Comparison of ENCODE assay signal across 12 mouse cellular contexts in the genomic region with DNA sequence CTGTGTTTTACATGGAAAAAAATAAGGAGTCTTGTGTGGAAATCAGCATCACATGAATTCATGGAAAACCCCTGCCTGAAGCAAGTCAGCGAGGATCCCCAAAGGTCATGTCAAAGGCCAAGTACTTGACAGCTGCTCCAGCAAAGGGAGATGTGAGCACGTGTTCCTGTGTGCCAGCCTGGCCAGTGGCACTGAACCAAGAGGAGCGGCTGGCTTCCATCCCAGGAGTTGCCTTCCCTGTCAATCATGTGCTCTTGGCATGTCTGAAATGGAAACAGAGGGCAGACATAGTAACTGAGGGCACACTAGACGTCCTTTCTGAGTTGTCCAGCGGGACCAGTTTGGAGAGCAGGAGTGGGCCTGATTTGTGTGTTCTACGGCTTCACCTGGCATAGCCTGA. TPM values are rescaled to one million over a fixed set of nuclear protein-coding genes. Genes with fewer than 3 reads are reported as not detected.
DNase-seq lines count a peak whose midpoint lies in the region.
"Had no signal": no experiment of that assay in that cellular context is flagged by ENCODE, and none has a peak within 500 bp of the region (broad histone marks: within the 10 kb centered on the region; RNA-seq: fewer than 3 reads in every experiment).

No protein-coding gene starts in this region.

- no peaks in the 10 kb centered on the region for H3K27me3 ChIP-seq in embryonic facial prominence, embryonic 10.5 days (replicated peaks; ENCODE audit: low read depth, poor library complexity, severe bottlenecking)
- H3K27me3 ChIP-seq: heart, embryonic 13.5 days; liver, embryonic 13.5 days had no signal

- H3K27ac ChIP-seq in embryonic facial prominence, embryonic 10.5 days (replicated peaks) = no peak overlapping the region
- H3K27ac ChIP-seq: liver, embryonic 13.5 days had no signal

- 67% methylated on average over 6 of the region's 6 CpGs for WGBS in embryonic facial prominence, embryonic 10.5 days

- H3K36me3 ChIP-seq in embryonic facial prominence, embryonic 10.5 days (replicated peaks) = no peaks in the 10 kb centered on the region
- H3K36me3 ChIP-seq: heart, embryonic 13.5 days; liver, embryonic 13.5 days had no signal

- no peak overlapping the region for H3K4me3 ChIP-seq in embryonic facial prominence, embryonic 10.5 days
- H3K4me3 ChIP-seq: erythroblast, embryonic 14.5 days; heart, embryonic 13.5 days; liver, embryonic 13.5 days had no signal

- no peaks in the 10 kb centered on the region for H3K4me1 ChIP-seq in embryonic facial prominence, embryonic 10.5 days
- H3K4me1 ChIP-seq: liver, embryonic 13.5 days had no signal

- intact Hi-C loops in left cerebral cortex, postnatal 4 days (cut with DNase I) = no loop called here
- intact Hi-C loops in left cerebral cortex, postnatal 10 days (cut with DNase I) = no loop called here
- intact Hi-C loops in gastrocnemius, postnatal 36 days (cut with DNase I) = no loop called here

- H3K9me3 ChIP-seq in embryonic facial prominence, embryonic 10.5 days = no peaks in the 10 kb centered on the region
- H3K9me3 ChIP-seq: heart, embryonic 13.5 days; liver, embryonic 13.5 days had no signal

- DNase-seq in left cerebral cortex, postnatal 4 days = peak; percentile 63
- no peak for DNase-seq in left cerebral cortex, postnatal 10 days (ENCODE audit: extremely low spot score in 1 of 2, low spot score in 2 of 2)
- peak; percentile 41 for DNase-seq in adrenal gland, postnatal 25 days
- peak; percentile 74 to 79 for DNase-seq in gastrocnemius, postnatal 36 days
- DNase-seq in kidney, adult 9 months = peak; percentile 92
- DNase-seq in urinary bladder, postnatal 4 days (ENCODE audit: low spot score in 2 of 2) = no peak
- no peak for DNase-seq in embryonic facial prominence, embryonic 10.5 days (ENCODE audit: low spot score)
- DNase-seq: cerebellum, postnatal 36 days; liver, embryonic 13.5 days; thymus, postnatal 25 days had no signal

RNA-seq across cellular contexts. Expression of a gene that starts 53.5 kb away (rescaled TPM):
- total RNA-seq in left cerebral cortex, postnatal 4 days (2021) = 10 to 100 TPM; 25.2 to 26.7 TPM
- total RNA-seq in left cerebral cortex, postnatal 10 days (2021) = 10 to 100 TPM; 35.5 to 38.3 TPM
- 17.3 and 22.9 TPM in 2 replicates for total RNA-seq in adrenal gland, postnatal 25 days (2021)
- 1 to 10 TPM; 3.1 to 4.0 TPM for total RNA-seq in gastrocnemius, postnatal 36 days (2021)
- 10.7 and 11.2 TPM in 2 replicates for polyA plus RNA-seq in embryonic facial prominence, embryonic 10.5 days (2016; fragmentation: Nextera tagmentation; extraction: Ambion mirVana)
- polyA plus RNA-seq: erythroblast, embryonic 14.5 days had no signal

Comparison
In these comparisons a context has a peak if more than half of its experiments do, and no peak if none do; other contexts are left out.
1. DNase-seq: peak in left cerebral cortex, postnatal 4 days (single experiment), adrenal gland, postnatal 25 days (single experiment), gastrocnemius, postnatal 36 days (2 of 2) and kidney, adult 9 months (single experiment); none in left cerebral cortex, postnatal 10 days (0 of 2), urinary bladder, postnatal 4 days (0 of 2) and embryonic facial prominence, embryonic 10.5 days (single experiment).